Mouse (Mus musculus) gonadal fat pad, adult 2 months (tissue): ENCODE data around the gene Gm26558. TPM values are rescaled to one million over a fixed set of nuclear protein-coding genes. Genes with fewer than 3 reads are reported as not detected.

ENCODE experiments used
- DNase-seq: peaks from one replicate; pipeline ENCODE4 v3.0.0-alpha.2; 2012; ENCODE audit warnings: low read depth
- polyA plus RNA-seq: library from polyadenylated mRNA; depleted of rRNA; stranded (reverse); fragments of >200 nt; gene quantifications from 2 replicates; pipeline ENCODE4 v1.2.3, GENCODE M21; 2012; rRNA removed

The Gm26558 gene
- 0.88 and 1.3 TPM in 2 replicates for polyA plus RNA-seq

- DNase-seq: no peak
Observed at GRCm38 (mm10) chr2:70661715-70662495, at the start of gene Gm26558. Gm26558 (minus strand) TSS chr2:70662108.

GRCm38 (mm10) chr2:70710878-70711277 lies 49.0 kb upstream of the Gm26558 start:
- DNase-seq: no peak

DNA sequence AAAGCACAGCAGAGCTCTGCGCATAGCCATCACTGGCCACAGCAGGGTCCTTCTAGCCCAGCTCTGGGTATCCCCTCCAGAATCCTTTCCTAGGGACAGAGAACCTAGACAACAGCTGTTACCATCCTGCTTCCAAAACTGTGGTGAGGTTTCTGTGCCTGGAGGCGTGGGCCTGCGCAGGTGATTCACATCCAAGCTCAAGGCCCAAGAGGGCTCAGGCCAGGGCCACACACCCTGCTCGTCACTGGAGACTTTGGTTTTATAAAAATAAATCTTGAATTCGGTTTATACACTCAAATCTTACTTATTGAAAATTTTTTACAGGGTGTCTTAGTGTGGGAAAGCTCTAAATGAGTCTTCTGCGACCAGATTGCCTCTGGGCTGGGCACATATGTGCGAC lies 48.3 kb upstream of the Gm26558 start:
- DNase-seq: no peak

DNA sequence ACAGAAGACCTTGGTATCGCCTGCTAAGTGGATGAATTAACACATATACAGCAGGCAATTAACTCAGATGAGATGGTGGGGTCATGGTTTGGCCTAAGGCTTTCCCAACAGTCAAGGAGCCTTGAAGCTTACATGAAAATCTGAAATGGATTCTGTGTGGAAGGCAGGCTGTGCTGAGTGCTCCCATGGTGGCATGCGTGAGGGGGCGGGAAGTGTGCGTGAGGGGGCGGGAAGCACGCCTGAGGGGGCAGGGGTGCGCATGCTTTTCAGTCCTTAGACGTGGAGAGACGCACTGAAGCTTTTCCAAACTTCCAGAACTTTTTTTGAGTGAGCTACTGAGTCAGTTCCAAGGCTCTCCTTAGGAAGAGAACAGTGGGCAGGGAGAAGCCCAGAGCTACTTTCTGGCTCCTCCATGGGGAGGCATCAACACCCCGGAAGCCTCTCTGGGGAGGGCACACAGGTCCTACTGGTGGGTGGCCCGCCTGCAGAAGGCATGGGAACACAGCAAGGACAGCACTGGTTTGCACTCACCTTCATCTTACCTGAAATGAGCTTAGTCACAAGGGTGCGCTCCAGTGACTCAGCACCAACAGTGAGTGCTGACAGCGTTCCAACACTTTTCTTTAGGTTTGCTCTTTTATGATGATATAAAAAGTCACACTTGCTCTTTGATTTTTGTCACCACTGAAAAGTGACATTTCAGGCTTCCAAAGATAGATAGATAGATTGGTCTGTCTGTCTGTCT lies 47.2 kb upstream of the Gm26558 start:
- DNase-seq: no peak

DNA sequence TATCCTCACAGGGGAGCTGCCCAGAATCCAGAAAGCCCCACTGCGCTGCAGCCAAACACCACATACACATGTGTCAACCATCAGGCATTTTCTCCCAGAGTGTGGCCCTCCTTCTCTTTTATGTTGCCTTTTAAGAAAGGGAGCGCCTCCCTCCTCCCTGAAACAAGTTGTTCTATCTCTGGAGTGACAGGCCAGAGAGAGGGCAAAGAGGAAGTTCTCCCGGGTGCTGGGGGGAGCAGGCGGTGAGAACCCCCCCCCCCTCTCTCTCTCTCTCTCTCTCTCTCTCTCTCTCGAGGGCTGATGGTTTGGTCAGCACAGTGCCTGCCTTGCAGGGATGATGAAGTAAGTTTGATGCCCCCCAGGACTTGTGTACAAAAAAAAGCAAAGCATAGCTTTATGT lies 40.5 kb upstream of the Gm26558 start:
- no peak for DNase-seq

DNA sequence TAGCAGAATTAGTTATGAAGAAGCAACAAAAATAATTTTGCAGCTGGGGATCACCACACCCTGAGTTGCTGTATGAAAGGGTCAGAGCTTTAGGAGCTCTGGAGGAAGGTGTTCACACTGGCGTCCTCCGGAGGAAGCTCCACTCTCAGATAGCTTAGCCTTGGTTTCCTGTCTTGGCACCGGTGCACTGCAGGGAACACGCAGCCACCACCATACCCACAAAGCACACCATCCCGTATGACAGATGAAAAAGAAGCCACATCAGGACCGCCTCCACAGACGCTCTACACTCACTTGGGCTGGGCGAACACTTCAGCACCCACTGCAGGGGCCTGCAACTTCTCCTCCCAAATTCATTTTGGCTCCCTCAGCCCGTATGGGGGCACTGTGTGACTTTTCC lies 39.7 kb upstream of the Gm26558 start:
- DNase-seq: no peak

DNA sequence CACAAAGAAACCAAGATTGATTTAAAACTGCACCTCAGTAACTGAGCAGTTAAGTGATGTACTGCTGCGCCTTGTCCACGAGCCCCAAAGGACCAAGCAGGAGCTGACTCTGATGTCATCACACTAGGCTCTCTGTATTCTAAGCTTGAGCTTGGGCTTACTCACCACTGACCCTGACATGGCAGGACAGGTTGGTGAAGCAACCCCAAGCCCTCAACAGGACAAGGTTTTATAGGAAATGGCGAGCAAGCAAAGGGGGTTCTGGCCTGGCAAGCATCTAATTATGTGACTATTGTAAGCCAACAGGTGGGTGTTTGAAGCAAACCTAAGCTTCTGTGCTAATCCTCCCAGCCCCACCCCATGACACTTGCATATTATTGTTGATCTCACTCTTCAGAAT lies 38.9 kb upstream of the Gm26558 start:
- DNase-seq: no peak

DNA sequence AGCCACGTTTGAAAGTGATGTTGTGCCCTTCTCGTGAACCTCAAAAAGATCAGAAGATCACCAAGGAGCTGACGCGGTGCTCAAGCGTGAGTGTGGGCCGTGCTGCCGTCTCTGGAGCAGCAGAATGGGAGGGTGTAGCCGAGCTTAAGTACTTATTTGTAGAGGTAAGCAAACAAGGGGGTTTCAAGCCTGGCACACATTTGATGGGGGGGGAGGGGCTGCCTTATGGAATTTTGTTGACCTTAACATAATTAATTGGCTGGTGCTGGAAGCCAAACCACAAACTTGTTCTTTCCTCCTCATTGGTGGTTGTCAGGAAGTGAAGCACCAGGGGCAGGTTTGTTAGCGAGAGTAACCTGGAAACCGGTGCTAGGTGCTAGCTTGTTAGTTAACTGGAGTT lies 33.8 kb upstream of the Gm26558 start:
- DNase-seq: no peak

- DNase-seq: no peak
Observed at GRCm38 (mm10) chr2:70690195-70690594, 28.3 kb upstream of the Gm26558 start.

GRCm38 (mm10) chr2:70688454-70689078 lies 26.7 kb upstream of the Gm26558 start:
- no peak for DNase-seq

DNA sequence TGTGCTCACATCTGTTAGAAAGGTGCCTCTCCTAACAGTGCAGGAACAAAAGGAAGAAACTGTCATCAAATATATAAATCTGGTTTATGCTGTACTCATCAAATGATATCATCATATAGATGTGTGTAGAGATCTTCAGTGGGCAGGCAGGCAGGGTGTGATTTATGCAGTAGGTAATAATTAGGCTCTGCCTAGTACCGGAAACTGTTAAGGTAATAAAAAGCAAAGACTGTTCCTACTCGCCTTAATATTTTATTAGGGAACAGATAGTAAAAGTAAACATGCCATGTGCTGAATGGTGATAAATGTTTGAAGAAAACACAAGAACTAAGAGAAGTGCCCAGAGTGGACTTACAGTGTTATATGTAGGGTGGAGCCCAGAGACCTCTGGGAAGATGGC lies 20.4 kb upstream of the Gm26558 start:
- DNase-seq: no peak

- no peak for DNase-seq
Observed at GRCm38 (mm10) chr2:70673445-70674126, 11.7 kb upstream of the Gm26558 start.

DNA sequence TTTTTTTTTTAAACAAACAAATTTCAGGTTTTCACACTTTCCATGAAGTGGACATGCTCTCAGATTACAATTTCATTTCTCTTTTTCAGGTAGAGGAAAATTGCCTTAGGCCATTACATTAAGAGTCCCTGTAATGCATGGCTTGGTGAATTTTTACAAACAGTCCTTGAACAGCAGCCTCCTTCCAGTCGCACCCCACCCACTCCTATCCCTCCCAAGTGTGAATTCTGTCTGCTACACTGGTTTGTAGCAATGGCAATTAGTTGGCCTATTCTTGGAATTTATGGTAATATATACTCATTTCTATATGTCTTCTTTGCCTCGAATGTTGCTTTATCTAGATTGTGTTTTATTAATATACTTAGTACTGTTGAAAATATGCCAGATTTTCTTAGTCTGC lies 10.6 kb upstream of the Gm26558 start:
- no peak for DNase-seq

- no peak for DNase-seq
Observed at GRCm38 (mm10) chr2:70669896-70670295, 8.0 kb upstream of the Gm26558 start.

DNA sequence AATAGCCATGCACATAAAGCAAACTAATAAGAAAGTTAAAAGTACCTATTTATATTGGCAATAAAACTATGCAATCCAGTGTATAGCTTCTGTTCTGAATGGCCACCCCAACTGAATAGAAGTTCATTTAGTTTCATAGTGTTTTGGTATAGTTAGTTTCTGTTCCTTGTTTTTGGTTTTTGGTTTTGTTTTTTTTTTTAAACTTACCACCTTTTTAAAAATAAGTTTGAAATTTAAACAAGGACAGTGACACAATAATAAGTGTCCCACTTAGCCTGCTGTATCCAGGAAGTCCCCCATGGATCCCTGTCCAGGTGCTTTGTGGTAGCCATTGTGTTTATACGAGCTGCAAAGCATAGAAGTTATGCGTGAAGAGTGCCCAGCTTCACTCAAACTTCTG lies 7.3 kb upstream of the Gm26558 start:
- DNase-seq: no peak

- no peak for DNase-seq
Observed at GRCm38 (mm10) chr2:70667016-70667415, 5.1 kb upstream of the Gm26558 start.

GRCm38 (mm10) chr2:70663764-70664163 lies 1.9 kb upstream of the Gm26558 start:
- no peak for DNase-seq

GRCm38 (mm10) chr2:70660887-70661714 lies 807 bp downstream of the Gm26558 start, which contains the start of gene Gorasp2:
Gorasp2 (plus strand) TSS chr2:70661576.
- peak; percentile 52 for DNase-seq

DNA sequence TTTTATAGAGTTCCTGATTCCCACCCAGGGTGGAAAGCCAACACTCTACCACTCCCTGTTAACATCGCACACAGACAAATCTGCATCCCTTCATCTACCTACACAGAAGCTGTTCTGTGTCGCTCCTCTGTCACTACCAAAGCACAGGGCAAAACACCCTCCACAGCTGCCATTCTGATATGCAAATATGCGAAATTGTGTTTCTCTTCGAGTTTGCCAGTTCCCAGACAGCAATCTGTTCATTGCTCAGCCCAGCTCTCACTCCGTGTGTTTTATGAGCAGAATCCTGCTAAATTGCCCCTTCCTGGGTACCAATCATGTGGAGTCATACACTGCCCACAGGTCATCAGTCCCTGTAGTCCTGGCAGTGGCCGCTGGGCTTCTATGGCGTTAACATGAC lies 4.8 kb downstream of the Gm26558 start:
- DNase-seq: no peak

DNA sequence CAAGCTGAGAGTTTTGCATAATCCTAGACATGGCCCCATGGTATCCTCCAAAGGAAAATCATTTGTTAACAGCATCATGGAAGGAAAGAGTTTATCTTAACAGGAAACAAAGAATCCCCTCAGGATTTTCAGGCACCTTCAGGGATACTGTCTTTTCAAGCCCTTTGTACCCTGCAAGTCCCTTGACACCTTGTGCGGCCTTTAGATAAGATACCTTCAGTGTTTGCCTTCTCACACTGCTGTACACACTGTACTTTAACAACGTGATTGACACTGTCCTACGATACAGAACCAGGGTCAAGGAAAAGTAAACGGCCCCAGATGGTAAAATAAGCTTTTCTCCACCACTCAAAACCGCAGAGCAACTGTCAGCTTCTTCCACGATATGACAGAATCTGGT lies 10.1 kb downstream of the Gm26558 start:
- DNase-seq: no peak

DNA sequence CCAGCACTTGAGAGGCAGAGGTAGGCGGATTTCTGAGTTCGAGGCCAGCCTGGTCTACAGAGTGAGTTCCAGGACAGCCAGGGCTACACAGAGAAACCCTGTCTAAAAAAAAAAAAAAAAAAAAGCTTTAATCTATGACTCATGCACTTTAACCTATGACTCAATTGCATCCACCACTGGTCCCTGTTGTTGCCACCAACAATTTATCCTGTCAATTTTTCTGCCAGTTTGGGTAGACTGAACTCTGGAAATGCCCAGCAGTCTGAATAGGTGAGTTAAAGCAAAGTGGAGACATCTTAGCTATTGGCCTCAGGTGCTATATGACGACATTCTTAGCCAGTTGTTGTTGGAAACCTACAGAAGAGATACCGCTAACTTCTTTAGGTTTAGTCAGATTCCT lies 12.4 kb downstream of the Gm26558 start:
- no peak for DNase-seq
